Mouse (Mus musculus) spleen, postnatal 14 days (tissue): ENCODE results near the gene Svop.
A peak's percentile ranks its signal among the peaks of the same experiment; 100 is the strongest.

Experiments
- DNase-seq, 2 experiments: peaks; one replicate each; pipeline ENCODE4 v3.0.0; 2021 to 2022; ENCODE audit warnings: low spot score in 2 of 2

The Svop gene

DNA sequence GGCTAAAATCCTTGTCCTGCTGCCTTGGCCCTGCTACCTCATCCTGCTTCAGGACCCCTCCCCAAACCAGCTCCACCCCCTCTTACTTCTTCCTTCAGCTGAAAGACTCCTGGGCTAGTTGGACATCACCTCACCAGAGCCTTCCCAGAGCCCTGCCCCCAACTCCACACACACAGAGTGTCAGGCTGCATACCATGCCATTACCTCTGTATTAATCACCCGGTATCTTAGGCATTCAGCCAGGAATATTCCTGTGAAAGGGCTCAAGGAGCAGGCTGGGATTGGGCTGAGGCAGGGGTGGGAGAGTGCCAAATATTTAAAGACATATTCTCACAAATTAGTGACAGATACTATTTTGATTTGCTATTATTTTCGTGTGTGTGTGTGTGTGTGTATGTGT is 94.9 kb downstream of the Svop start:
- DNase-seq: no peak

GRCm38 (mm10) chr5:113993487-113994465 is 97.6 kb downstream of the Svop start, which contains the start of gene Ssh1:
Ssh1 (minus strand) TSS chr5:113993894.
- DNase-seq: peak; percentile 74 to 77

DNA sequence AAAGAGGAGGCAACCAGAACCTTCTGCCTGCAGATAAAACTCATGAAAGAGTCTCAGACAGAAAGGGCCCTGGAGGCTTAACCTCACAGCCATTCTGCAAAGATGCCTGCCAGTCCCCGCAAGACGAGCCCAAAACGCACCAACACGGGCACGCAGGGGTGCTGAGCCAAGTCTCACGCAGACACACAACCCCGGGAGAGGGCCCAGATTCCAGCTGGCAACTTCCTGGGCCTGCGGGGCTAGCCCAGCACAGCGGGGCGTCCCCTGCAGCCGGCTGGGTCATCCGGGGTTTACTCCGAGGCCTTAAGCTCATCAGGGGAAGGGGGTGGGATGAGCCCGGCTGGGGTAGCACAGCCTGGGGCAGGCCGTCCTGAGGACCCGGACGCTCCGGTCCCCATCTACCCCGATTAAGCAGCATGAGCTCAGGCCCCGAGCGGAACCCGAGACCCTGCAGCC is 98.3 kb downstream of the Svop start:
- no peak for DNase-seq

DNA sequence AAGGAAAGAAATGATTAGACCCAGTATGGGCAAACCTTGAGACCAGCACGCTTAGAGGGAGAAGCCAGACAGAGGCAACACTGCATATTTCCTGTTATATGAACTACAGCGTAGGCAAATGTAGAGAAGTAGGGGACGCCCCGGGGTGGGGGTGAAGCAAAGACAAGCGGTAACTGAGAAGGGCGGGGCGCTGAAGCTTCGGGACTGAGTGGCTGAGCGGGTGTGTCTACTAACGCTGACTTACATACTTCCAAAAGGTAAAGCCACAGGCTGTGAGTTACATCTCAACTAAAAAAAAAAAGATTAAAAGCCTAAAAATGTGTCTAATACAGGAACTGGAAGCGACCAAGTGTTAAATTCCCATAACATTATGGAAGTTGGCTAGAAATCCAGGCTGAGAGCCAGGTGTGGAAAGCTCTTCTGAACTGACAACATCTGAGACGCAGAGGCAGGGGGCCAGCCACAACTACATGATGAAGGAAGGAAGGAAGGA is 99.0 kb downstream of the Svop start:
- peak; percentile 71 to 81 for DNase-seq

DNA sequence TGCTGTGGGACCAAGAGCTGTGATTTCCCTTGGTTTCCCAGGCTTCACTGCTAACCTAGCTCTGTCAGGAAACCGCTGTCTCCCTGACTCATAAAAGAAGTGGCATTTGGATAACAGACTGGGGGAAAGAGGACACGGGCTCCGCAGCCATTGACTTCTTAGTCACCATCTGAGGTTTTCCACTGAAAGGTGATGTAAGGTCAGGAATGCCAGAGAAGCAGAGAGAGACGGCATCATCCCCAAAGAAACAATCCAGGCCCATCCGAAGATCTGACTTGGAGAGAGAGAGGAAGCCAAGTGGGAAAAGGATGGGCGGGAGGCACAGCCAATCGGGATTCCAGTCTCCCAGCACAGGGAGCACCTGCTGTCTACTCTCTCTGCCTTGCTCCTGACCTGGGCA is 100.2 kb downstream of the Svop start:
- DNase-seq: no peak

DNA sequence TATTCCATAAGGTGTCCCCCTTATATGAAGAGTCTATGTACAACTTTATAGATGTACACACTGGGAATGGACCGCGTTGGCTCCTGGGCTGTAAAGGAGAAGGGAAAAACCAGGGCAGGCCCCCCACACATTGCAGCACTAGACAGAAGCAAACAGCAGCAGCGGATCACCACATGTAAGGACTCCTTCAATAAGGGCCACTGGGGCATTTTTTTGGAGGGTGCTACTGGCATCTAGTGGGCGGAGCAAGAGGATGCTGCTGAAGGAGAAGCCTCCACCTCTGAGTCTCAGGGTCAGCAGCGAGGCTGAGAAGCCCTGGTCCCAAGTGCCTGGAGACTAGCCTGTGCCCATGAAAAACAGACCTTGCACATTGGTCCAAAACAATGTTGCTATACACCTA is 100.8 kb downstream of the Svop start:
- DNase-seq: no peak

DNA sequence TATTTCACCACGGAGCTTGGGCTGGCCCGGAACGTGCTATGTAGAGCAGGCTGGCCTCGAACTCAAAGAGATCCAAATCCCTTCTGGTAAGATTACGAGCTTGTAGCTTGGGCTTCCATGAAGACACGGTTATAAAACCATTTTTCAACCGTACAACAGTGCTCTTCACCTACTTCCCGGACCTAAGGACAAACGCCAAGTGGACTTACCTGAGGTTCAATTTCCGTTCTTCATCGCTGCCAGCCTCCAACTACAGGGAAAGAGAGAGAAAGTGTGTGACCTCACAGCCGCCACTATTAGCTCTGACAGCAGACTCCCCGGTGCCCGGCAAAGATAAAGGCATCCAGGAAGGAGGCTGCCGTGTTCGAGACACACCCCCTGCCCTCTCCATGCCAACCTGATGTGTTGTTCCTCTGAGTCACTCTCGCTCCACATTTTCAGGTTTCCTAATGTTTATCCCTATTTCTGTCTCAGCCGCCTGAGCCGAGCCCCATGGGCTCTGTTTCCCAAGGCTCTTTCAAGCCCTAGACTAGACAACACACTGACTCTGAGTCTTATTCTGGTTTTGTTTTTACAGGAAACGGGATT is 101.8 kb downstream of the Svop start:
- DNase-seq: peak; percentile 55 to 62

DNA sequence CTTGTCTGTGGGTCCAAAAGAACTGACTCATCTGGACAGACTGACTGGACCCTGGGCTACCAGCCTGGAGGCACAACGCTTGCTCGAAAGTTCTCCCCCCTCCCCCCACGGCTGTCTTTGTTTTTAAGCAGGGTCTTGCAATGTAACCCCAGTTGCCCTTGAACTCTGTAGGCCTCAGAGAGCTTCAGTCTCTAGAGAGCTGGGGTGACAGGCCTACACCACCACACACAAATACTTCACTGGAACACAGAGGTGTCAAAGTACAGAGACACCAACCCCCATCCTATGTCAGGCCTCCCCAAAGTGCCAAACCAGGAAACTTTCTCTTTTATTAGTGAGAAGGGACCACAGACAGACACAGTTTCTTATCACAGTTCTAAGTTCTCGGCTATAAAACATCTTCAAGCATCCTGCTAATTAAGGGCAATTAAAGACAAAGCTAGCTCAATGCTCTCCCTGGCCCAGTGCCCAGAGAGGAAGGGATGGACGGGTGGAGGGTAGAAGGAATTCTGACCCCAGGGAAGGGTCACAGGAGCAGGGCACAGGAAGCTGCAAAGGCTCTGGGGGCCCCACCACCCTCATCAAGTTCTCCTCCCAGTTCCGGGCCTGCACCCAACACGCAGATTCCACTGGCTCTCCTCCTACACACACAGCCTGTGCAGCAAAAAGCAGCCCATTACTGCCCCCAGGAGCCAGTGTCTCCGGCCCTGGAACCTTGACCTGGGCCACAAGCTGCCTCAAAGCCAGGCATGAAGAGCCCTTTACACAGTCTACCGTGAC is 105.0 kb downstream of the Svop start:
- no peak for DNase-seq

DNA sequence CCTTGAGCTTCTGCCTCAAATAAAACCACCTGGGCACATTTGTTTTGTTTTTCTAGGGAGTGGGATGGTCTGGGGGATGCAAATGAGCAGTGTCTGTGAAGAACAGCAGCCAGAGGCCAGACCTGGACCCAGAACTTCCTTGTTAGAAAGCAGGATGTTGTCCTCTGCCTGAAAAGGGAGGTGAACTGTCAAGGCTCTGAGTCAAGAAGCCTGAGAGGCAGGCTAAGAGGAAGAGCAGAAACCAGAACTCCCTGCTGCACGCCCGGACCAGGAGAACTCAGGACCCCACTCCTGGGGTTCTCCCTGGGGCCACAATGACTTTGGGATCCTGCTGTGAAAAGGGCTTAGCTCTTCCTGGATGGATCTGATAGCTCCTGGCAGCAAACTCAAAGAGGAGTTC is 105.6 kb downstream of the Svop start:
- DNase-seq: no peak

DNA sequence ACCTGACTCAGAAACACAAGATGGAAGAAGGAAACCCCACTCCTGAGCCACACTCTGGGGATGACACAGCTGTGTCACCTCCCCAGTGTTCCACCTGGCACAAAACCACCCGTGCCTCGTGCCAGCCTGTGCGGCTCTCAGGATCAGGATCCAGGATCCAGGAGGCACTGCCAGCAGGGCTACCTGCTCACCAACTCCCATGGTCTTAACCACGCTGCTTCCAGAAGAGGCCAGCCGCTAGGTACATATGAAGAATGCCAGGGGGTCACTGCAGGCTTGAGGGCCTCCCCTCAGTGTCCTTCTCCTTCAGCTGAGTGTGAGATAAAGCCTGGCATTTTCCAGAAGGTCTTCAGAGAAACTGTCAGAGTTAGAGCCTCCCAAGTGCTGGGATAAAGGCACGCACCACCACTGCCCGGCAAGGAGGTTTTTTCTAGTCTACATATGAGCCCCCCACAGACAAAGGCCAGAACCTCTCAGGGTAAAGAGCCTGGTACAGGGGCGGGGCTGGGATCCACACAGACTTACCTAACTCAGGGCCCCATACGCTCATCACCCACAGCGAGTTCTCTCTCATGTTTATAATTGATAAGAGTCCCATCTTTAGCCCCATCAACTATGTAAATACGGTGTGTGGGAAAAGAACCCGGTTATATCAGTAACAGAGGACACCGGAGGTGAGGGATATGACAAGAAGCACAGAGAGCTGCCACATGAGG is 107.2 kb downstream of the Svop start:
- DNase-seq: no peak

DNA sequence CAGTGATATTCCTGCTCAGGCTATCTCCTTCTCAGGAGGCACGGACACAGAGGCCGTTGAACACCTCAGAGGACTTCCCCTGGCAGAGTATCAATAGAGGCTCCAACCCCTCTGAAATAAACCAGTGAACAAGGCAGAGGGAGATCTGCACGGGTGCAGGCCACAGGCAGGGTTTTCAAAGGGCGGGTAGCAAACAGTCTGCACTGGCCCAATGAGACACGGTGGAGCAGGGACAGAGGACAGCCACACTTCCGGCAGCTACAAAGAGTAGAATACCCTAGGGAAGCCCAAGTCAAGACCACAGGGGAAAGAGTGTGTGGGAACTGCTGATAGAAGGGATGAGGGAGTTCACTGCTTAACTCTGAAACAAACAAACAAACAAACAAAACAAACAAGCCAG is 107.8 kb downstream of the Svop start:
- DNase-seq: no peak

DNA sequence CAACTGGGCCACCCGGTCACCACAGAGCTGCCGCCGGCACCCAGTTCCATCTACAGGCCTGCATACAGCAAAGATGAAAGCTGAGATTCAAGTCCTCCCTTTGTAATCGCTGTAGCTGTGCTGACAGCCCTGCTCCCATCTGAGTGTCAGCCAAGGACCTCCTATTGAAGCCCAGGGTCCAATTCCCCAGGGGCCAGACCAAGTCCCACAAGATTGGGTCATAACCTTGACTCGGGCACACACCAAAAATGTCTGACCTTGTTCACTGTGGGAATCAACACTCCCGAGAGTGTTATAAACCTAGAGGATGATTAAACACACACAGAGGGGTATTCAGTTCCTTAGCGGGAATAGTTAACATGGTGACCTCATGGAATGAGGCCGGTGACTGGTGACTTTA is 109.5 kb downstream of the Svop start:
- DNase-seq: no peak

GRCm38 (mm10) chr5:113981171-113981570 is 110.2 kb downstream of the Svop start:
- DNase-seq: no peak

DNA sequence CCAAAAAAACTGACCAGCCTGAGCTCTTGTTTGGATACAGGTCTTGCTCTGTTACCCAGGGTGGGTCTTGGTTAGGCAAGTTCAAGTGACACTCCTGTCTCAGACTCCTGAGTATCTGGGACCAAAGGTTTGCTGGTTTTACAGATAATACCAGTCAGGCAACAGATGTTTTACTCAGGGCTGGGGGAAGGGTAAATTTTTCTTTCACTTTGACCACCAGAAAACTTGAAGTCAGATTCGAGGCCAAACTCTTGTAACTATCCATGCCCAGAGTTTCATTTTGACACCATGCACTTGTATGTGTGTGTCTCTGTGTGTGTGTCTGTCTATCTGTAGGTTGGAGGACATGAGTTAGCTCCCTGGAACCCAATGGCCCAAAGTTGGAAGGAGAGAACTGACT is 110.9 kb downstream of the Svop start:
- DNase-seq: no peak

DNA sequence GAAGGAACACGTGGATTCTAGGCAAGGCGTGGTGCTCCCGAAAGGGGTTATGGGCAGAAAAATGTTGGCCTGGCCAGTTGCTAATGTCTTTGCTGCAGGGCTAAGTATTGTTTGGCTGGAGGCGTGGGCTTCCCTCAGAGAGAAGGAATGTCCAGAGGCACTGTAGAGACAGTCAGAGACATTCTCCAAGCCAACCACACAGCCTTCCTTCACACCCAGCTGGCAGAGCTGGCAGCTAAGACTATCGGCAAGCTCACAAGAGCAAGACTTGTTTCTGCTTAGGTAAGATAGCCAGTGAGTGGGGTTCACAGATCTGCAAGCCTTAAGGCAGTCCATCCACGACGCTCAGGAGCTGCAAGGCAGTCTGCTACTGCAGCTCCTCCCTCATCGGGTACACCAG is 114.1 kb downstream of the Svop start:
- DNase-seq: no peak
